Mouse (Mus musculus): Measurements from ENCODE around the gene Ptgfrn. TPM values are rescaled to one million over a fixed set of nuclear protein-coding genes. Genes with fewer than 3 reads are reported as not detected.

Ptgfrn gene
- polyA plus RNA-seq, 1 experiment from 2014 or later: 3.4 TPM

DNA sequence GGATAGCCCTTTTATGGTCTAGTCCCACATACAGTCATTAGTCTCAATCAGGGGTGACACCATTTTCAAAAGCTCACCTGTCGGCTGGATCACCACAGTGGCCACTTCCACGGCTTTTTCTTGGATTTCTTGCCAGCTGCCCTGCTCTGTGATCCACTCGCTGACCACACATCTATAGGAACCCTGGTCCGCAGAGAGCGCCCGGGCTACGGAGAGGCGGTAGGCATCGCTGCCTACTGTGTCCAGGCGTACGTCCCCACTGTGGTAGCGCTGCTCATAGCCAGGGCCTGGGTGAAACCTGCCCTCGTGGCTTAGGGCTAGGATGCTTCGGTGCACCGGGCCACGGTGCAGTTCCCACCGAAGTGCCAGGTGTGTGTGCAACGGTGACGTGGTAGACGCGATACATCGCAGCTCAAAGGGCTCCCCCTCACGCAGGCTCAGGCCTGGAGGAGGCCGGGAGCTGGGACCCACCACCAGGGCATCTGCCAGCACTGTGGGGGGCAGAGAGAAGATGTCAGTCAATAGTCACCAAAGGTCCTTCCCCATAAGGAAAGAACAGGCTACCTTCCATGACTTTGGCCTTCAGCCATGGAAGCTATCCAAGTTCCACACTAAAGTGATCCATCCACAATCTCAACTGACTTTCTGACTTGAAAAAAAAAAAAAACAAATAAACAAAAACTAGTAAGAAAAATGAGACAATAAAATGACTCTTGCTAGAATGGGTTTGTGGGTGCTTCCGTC, 32.9 kb downstream of the Ptgfrn start:
- no peak for ATAC-seq
- H3K4me3 ChIP-seq (replicated peaks; ENCODE audit: low read length): no peak overlapping the region
- no peaks in the 10 kb centered on the region for H3K27me3 ChIP-seq (replicated peaks; ENCODE audit: control insufficient read depth, insufficient read depth, low read length)
- no peak overlapping the region for H3K27ac ChIP-seq (ENCODE audit: low read length)
- H3K9ac ChIP-seq (replicated peaks; ENCODE audit: low read depth, low read length): no peak overlapping the region
- 0 out of 2 replicates have a peak, but pooled peaks cover 3% of the 10 kb centered on the region for H3K36me3 ChIP-seq (ENCODE audit: control insufficient read depth, insufficient read depth)
- peaks cover 8% of the 10 kb centered on the region; the same call in 1 of the 2 replicates for H3K4me1 ChIP-seq (replicated peaks; ENCODE audit: control insufficient read depth, insufficient read depth, low read length)
- no peak overlapping the region for H3K4me2 ChIP-seq (ENCODE audit: low read length)
- H3K9me3 ChIP-seq (ENCODE audit: control insufficient read depth, low read length): no peaks in the 10 kb centered on the region
- 93% methylated on average over 25 of the region's 25 CpGs for WGBS

DNA sequence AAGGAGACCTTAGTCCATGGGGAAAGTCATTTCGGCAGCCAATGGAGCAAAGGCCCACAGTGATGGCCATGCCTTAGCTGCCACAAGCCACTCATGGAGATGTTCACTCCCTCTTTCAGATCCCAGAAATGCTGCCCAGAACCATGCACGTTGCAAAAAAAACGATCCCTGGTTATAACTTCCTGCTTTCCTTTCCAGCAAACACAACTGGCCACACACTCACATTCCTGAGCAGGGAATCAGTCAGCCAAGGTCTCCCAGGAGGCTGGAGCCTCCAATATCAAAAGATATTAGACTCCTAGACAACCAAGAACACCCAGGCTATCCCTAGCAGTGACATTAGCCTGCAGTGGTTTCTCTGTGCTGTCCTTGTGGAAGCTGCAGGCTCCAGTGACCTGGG, 34.2 kb downstream of the Ptgfrn start:
- 86% methylated on average over 3 of the region's 3 CpGs for WGBS
- Histone ChIP-seq H3K27me3 (replicated peaks; ENCODE audit: control insufficient read depth, insufficient read depth, low read length) (no peaks in the 10 kb centered on the region), H3K9me3 (ENCODE audit: control insufficient read depth, low read length) (no peaks in the 10 kb centered on the region), H3K9ac (replicated peaks; ENCODE audit: low read depth, low read length) (no peak overlapping the region), H3K36me3 (ENCODE audit: control insufficient read depth, insufficient read depth) (0 out of 2 replicates have a peak, but pooled peaks cover 3% of the 10 kb centered on the region), H3K4me2 (ENCODE audit: low read length) (no peak overlapping the region), H3K4me1 (replicated peaks; ENCODE audit: control insufficient read depth, insufficient read depth, low read length) (peaks cover 17% of the 10 kb centered on the region), H3K4me3 (replicated peaks; ENCODE audit: low read length) (no peak overlapping the region), H3K27ac (ENCODE audit: low read length) (no peak overlapping the region)
- no peak for ATAC-seq

DNA sequence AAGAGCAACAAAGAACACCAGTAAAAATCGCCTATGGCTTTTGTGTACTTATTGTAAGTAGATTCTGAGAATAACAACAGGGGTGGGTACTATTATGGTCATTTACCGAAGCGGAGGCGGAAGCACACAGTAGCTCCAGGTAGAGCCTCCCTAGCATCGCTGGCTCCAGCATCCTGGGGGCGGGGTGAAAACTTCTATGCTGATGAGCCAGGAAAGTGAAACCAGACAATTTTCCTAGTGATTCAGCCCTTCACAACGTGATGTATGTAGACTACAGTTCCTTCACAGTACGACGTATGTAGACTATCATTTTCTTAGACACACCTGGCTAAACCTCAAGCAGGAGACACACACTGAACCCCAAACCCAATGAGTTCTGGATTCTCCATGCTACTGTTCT, 36.7 kb downstream of the Ptgfrn start:
- H3K27me3 ChIP-seq (replicated peaks; ENCODE audit: control insufficient read depth, insufficient read depth, low read length): no peaks in the 10 kb centered on the region
- no peak overlapping the region for H3K27ac ChIP-seq (ENCODE audit: low read length)
- no peak overlapping the region for H3K9ac ChIP-seq (replicated peaks; ENCODE audit: low read depth, low read length)
- ATAC-seq: no peak
- H3K4me3 ChIP-seq (replicated peaks; ENCODE audit: low read length): no peak overlapping the region
- 57% methylated on average over 9 of the region's 9 CpGs for WGBS
- H3K4me2 ChIP-seq (ENCODE audit: low read length): no peak overlapping the region
- 0 out of 2 replicates have a peak, but pooled peaks cover 3% of the 10 kb centered on the region for H3K36me3 ChIP-seq (ENCODE audit: control insufficient read depth, insufficient read depth)
- H3K4me1 ChIP-seq (replicated peaks; ENCODE audit: control insufficient read depth, insufficient read depth, low read length): peaks cover 36% of the 10 kb centered on the region
- H3K9me3 ChIP-seq (ENCODE audit: control insufficient read depth, low read length): no peaks in the 10 kb centered on the region

DNA sequence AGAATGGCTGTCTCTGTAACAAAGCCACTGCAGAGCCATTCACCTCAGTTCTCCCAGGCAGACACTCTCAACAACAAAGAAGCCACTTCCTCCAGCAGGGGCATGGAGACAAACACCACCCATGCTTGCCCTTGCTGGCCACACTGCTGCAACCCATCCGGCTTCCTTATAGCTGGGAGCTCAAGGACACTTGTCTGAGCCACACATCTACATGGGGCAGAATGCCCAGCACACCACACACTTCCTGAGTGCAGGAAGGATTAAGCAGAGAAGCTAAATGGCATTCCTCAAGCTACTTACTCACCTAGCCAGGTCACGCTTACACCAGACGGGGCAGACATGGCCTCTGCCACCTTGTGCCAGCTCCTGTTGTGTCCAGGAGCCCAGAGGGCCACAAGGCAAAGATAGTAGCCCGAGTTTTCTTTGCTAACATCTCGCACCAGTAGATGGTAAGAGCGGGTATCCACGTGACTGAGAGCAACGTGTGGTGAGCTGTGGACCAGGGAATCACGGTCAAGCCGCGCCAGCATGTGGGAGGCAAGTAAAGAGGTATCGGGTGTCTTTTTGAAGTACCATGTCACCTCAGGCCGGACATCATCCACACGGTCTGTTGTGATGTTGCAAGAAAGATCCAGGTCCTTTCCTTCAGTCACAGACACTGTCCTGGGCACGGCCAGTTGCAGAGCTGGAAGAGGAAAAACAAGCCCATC, 37.4 kb downstream of the Ptgfrn start:
- Histone ChIP-seq H3K27ac (ENCODE audit: low read length) (no peak overlapping the region), H3K4me1 (replicated peaks; ENCODE audit: control insufficient read depth, insufficient read depth, low read length) (peaks cover 41% of the 10 kb centered on the region)

DNA sequence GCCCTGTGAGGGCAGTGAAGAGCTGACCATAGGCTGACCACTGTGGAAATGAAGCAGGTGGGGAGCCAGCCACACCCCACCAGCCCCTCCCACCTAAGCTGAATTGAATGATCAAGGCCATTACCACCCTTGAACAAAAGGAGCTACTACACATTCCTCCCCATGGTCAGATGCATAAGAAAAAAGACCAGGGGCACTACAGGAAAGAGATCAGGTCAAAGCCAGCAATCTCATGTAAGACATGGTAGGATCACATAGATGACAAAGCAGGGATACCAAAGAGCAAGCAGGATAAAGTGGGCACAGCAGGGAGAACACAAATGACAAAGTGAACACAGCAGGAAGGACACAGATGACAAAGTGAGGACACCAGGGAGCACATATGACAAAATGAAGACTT, 38.5 kb downstream of the Ptgfrn start:
- Histone ChIP-seq H3K9me3 (ENCODE audit: control insufficient read depth, low read length) (no peaks in the 10 kb centered on the region), H3K9ac (replicated peaks; ENCODE audit: low read depth, low read length) (no peak overlapping the region), H3K27me3 (replicated peaks; ENCODE audit: control insufficient read depth, insufficient read depth, low read length) (no peaks in the 10 kb centered on the region), H3K36me3 (ENCODE audit: control insufficient read depth, insufficient read depth) (no peaks in the 10 kb centered on the region), H3K4me1 (replicated peaks; ENCODE audit: control insufficient read depth, insufficient read depth, low read length) (peaks cover 44% of the 10 kb centered on the region), H3K27ac (ENCODE audit: low read length) (peak overlapping the region; percentile 60), H3K4me2 (ENCODE audit: low read length) (no peak overlapping the region), H3K4me3 (replicated peaks; ENCODE audit: low read length) (no peak overlapping the region)
- no peak for ATAC-seq

More for the DNA sequence above, 37.4 kb downstream of the Ptgfrn start:
- WGBS: 78% methylated on average over 15 of the region's 15 CpGs
- no peak for ATAC-seq
- H3K36me3 ChIP-seq (ENCODE audit: control insufficient read depth, insufficient read depth): 0 out of 2 replicates have a peak, but pooled peaks cover 3% of the 10 kb centered on the region
- no peaks in the 10 kb centered on the region for H3K9me3 ChIP-seq (ENCODE audit: control insufficient read depth, low read length)
- H3K9ac ChIP-seq (replicated peaks; ENCODE audit: low read depth, low read length): no peak overlapping the region
- no peak overlapping the region for H3K4me3 ChIP-seq (replicated peaks; ENCODE audit: low read length)
- H3K27me3 ChIP-seq (replicated peaks; ENCODE audit: control insufficient read depth, insufficient read depth, low read length): no peaks in the 10 kb centered on the region
- H3K4me2 ChIP-seq (ENCODE audit: low read length): no peak overlapping the region

DNA sequence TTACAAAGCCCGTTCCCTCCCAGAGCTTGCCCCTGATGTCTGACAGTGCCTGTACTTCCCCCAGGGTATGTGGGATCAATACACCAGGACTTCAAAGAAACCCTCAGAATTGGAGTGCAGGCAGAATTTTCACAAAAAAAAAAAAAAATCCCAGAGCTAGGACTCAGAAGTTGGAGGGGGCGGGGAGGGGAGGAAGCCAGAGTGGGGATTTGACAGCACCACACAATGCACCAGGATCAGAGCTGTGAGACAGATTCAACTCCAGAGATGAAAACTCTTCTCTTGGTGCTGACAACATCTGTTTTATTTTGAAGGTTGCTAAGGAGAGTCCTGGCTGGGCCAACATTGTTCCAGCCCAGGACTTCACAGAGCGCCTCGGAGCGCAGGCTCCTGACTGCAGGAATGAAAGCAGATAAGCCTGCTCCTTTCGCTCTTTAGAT, 39.3 kb downstream of the Ptgfrn start:
- Histone ChIP-seq H3K27me3 (replicated peaks; ENCODE audit: control insufficient read depth, insufficient read depth, low read length) (no peaks in the 10 kb centered on the region), H3K9ac (replicated peaks; ENCODE audit: low read depth, low read length) (no peak overlapping the region), H3K4me2 (ENCODE audit: low read length) (no peak overlapping the region; the same call in 1 of the 2 replicates), H3K4me1 (replicated peaks; ENCODE audit: control insufficient read depth, insufficient read depth, low read length) (peaks cover 45% of the 10 kb centered on the region), H3K4me3 (replicated peaks; ENCODE audit: low read length) (no peak overlapping the region), H3K9me3 (ENCODE audit: control insufficient read depth, low read length) (no peaks in the 10 kb centered on the region), H3K27ac (ENCODE audit: low read length) (peak overlapping the region; percentile 72), H3K36me3 (ENCODE audit: control insufficient read depth, insufficient read depth) (no peaks in the 10 kb centered on the region)
- WGBS: 6% methylated on average over 6 of the region's 6 CpGs
- peak; percentile 52 for ATAC-seq

DNA sequence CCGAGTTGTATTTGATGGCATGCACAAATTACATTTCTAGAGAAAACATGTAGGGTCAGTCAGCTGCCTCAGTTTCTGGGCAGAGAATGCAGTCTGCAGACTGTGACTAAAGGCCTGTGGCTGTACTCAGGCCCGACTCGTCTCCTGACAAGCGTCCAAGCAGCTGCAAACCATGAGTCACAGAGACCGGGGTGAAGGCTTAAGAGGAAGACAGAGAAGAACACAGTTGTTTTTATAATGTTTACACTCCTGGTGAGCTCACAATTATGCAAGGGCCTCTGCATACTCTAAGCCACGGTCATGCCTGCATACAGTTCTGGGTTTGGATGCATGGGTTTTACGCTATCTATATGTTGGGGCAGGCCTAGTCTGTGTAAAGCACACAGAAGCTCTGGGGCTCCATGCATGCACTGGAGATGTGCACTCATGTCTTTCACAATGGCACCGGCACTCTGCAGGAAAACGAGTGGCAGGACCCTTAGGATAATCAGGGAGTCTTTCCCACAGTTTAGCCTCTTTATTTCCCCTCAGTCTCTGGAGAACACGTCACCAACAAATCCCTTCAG, 39.8 kb downstream of the Ptgfrn start:
- no peak overlapping the region for H3K4me3 ChIP-seq (replicated peaks; ENCODE audit: low read length)
- no peaks in the 10 kb centered on the region for H3K27me3 ChIP-seq (replicated peaks; ENCODE audit: control insufficient read depth, insufficient read depth, low read length)
- peaks cover 45% of the 10 kb centered on the region for H3K4me1 ChIP-seq (replicated peaks; ENCODE audit: control insufficient read depth, insufficient read depth, low read length)
- H3K9ac ChIP-seq (replicated peaks; ENCODE audit: low read depth, low read length): no peak overlapping the region
- no peaks in the 10 kb centered on the region for H3K36me3 ChIP-seq (ENCODE audit: control insufficient read depth, insufficient read depth)
- ATAC-seq: no peak
- no peak overlapping the region for H3K4me2 ChIP-seq (ENCODE audit: low read length)
- peak overlapping the region; percentile 72 for H3K27ac ChIP-seq (ENCODE audit: low read length)
- no peaks in the 10 kb centered on the region for H3K9me3 ChIP-seq (ENCODE audit: control insufficient read depth, low read length)
- WGBS: 17% methylated on average over 10 of the region's 10 CpGs

DNA sequence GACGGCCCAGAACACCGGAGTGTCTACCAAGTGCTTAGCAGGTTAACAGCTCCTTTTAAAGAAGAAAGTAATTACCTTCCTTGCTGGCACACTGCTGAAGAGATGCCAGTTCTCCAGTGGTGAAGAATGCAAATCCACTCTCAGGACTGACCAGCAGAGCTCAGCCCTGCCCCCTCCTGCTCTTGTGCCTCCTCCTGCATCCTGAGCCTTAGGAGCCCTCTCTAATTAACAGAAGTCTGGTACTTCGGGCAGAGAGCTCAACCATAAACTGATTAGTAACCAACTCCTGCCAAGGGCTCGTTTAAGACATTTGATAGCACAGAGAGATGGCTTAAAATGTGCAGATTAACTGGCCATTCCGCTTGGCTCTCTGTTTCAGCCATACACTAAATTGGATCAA, 41.4 kb downstream of the Ptgfrn start:
- peaks cover 45% of the 10 kb centered on the region for H3K4me1 ChIP-seq (replicated peaks; ENCODE audit: control insufficient read depth, insufficient read depth, low read length)
- no peak overlapping the region for H3K4me2 ChIP-seq (ENCODE audit: low read length)
- H3K36me3 ChIP-seq (ENCODE audit: control insufficient read depth, insufficient read depth): no peaks in the 10 kb centered on the region
- H3K27ac ChIP-seq (ENCODE audit: low read length): peak overlapping the region; percentile 60
- peak; percentile 76 for ATAC-seq
- 3% methylated on average over 5 of the region's 5 CpGs for WGBS
- no peaks in the 10 kb centered on the region for H3K27me3 ChIP-seq (replicated peaks; ENCODE audit: control insufficient read depth, insufficient read depth, low read length)
- H3K4me3 ChIP-seq (replicated peaks; ENCODE audit: low read length): no peak overlapping the region
- H3K9ac ChIP-seq (replicated peaks; ENCODE audit: low read depth, low read length): no peak overlapping the region
- H3K9me3 ChIP-seq (ENCODE audit: control insufficient read depth, low read length): no peaks in the 10 kb centered on the region

DNA sequence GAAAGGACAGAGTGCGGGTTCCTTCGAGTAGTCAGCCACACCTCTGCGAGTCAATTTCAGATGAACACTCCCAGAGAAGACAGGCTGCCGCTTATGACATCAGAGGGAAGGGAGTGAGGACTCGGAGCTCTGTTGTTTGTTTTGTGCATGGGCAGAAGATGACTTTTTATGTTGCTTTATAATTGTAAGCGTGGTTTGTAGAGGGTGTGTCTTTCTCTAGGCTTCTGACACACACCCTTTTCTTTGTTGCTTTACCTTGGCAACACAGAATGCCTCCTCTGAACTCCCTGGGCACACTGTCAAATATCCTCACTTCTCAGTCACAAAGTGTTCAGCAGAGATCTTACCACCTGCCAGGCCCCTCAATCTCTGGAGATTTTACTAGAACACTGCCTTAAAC, 43.9 kb downstream of the Ptgfrn start:
- no peaks in the 10 kb centered on the region for H3K27me3 ChIP-seq (replicated peaks; ENCODE audit: control insufficient read depth, insufficient read depth, low read length)

More for the DNA sequence above, 43.9 kb downstream of the Ptgfrn start:
- Histone ChIP-seq H3K4me3 (replicated peaks; ENCODE audit: low read length) (no peak overlapping the region), H3K27ac (ENCODE audit: low read length) (no peak overlapping the region), H3K9me3 (ENCODE audit: control insufficient read depth, low read length) (no peaks in the 10 kb centered on the region), H3K4me2 (ENCODE audit: low read length) (no peak overlapping the region), H3K36me3 (ENCODE audit: control insufficient read depth, insufficient read depth) (no peaks in the 10 kb centered on the region), H3K9ac (replicated peaks; ENCODE audit: low read depth, low read length) (no peak overlapping the region), H3K4me1 (replicated peaks; ENCODE audit: control insufficient read depth, insufficient read depth, low read length) (peaks cover 31% of the 10 kb centered on the region)
- WGBS: 57% methylated on average over 6 of the region's 6 CpGs
- ATAC-seq: no peak

Data from forebrain, embryonic 16.5 days (tissue).